Mouse (Mus musculus) hindbrain, postnatal 0 days (tissue): ENCODE results near the gene Rcan1. TPM values are rescaled to one million over a fixed set of nuclear protein-coding genes. Genes with fewer than 3 reads are reported as not detected.
"Not testable (repeated sequence)": the region's sequence is repeated elsewhere in the genome, so short reads cannot be mapped to it uniquely, and the experiment has no call there.

Experiments used
- ATAC-seq: fragments of 200-750 bp; cut with Nextera tagmentation; 2 replicates; pipeline ENCODE4 v1.8.0; 2017; ENCODE audit warnings: mild to moderate bottlenecking, moderate TSS enrichment, moderate library complexity
- DNase-seq: peaks from one replicate; pipeline ENCODE4 v3.0.0-alpha.2; 2015; ENCODE audit warnings: low spot score
- H3K27ac ChIP-seq: fragments of 300-500 bp; sonication (generic); 2 replicates; pipeline ENCODE4 v1.5.1; 2014; ENCODE audit warnings: mild to moderate bottlenecking
- H3K27me3 ChIP-seq: fragments of 300-500 bp; sonication (generic); 2 replicates; pipeline ENCODE4 v1.6.1; 2014; ENCODE audit warnings: low read length, mixed read lengths; ENCODE audit not compliant: insufficient read depth
- H3K36me3 ChIP-seq: fragments of 300-500 bp; sonication (generic); 2 replicates; pipeline ENCODE4 v1.6.1; 2014; ENCODE audit warnings: low read length, mixed read lengths; ENCODE audit not compliant: insufficient read depth
- H3K4me1 ChIP-seq: fragments of 300-500 bp; sonication (generic); 2 replicates; pipeline ENCODE4 v1.6.1; 2014; ENCODE audit warnings: antibody characterized with exemption, low read length, mixed read lengths; ENCODE audit not compliant: insufficient read depth
- H3K4me2 ChIP-seq: fragments of 300-500 bp; sonication (generic); 2 replicates; pipeline ENCODE4 v1.6.1; 2014; ENCODE audit warnings: low read depth, mild to moderate bottlenecking, low read length, moderate library complexity, mixed read lengths
- H3K4me3 ChIP-seq: fragments of 300-500 bp; sonication (generic); 2 replicates; pipeline ENCODE4 v1.5.1; 2014; ENCODE audit warnings: low read length
- H3K9ac ChIP-seq: fragments of 300-500 bp; sonication (generic); replicated peaks from 2 replicates; pipeline ENCODE4 v1.6.1; 2014; ENCODE audit warnings: mild to moderate bottlenecking, low read length, moderate library complexity, mixed read lengths
- H3K9me3 ChIP-seq: fragments of 300-500 bp; sonication (generic); 2 replicates; pipeline ENCODE4 v1.6.1; 2016; ENCODE audit warnings: low read length, mixed read lengths
- CTCF ChIP-seq: IDR thresholded peaks from 2 replicates; pipeline ENCODE4 v1.5.1; 2016; ENCODE audit warnings: antibody characterized with exemption, control low read depth, low read depth
- WGBS: fragments of 180-500 bp; shearing (Covaris S2); extraction: QIAGEN DNeasy Blood & Tissue Kit; methylation state at CpG from one replicate; pipeline ENCODE4 v1.1.7; 2014; 5-methylcytosine and 5-hydroxymethylcytosine counted together
- polyA plus RNA-seq: library from polyadenylated mRNA; unstranded; fragments of >200 nt; fragmentation: Nextera tagmentation; extraction: Ambion mirVana; gene quantifications from 2 replicates; pipeline ENCODE4 v1.2.1, GENCODE M21; 2015
- total RNA-seq: library from RNA; depleted of rRNA; stranded (reverse); fragments of >200 nt; gene quantifications from 2 replicates; pipeline ENCODE4 v1.2.3, GENCODE M21; 2014; rRNA removed

Gene Rcan1
- total RNA-seq (78.9 and 87.1 TPM in 2 replicates), polyA plus RNA-seq (63.0 and 67.4 TPM in 2 replicates)

- no peak for ATAC-seq
- H3K9ac ChIP-seq: no peak within 1 kb of the TSS
- H3K4me1 ChIP-seq: no peaks in the 10 kb centered on the region
- TF ChIP-seq CTCF: no peak
- H3K4me2 ChIP-seq: no peak within 1 kb of the TSS
- H3K27ac ChIP-seq: no peak within 1 kb of the TSS
- WGBS: 70% methylated on average over 6 of the region's 6 CpGs
- no peak within 1 kb of the TSS for H3K4me3 ChIP-seq
- no peaks in the 10 kb centered on the region for H3K36me3 ChIP-seq
- DNase-seq: no peak
- no peaks in the 10 kb centered on the region for H3K27me3 ChIP-seq
- H3K9me3 ChIP-seq: no peaks in the 10 kb centered on the region
These were observed at the start of gene Rcan1 for GRCm38 (mm10) chr16:92470706-92471105. TSS of gene Rcan1 (minus strand) at chr16:92470867.

- TF ChIP-seq CTCF: peak; percentile 67
- Histone ChIP-seq H3K9ac (no peak overlapping the region), H3K27me3 (no peaks in the 10 kb centered on the region), H3K36me3 (no peaks in the 10 kb centered on the region), H3K4me1 (no peaks in the 10 kb centered on the region), H3K4me2 (no peak overlapping the region), H3K27ac (no peak overlapping the region), H3K4me3 (no peak overlapping the region), H3K9me3 (no peaks in the 10 kb centered on the region)
- DNase-seq (peak; percentile 68), ATAC-seq (no peak)
- WGBS: 52% methylated on average over 13 of the region's 13 CpGs
These were observed 49.3 kb upstream of the Rcan1 start for GRCm38 (mm10) chr16:92519820-92520492.

GRCm38 (mm10) chr16:92518718-92519117 is 48.1 kb upstream of the Rcan1 start:
- H3K27me3 ChIP-seq: no peaks in the 10 kb centered on the region
- no peak for TF ChIP-seq CTCF
- no peak overlapping the region for H3K27ac ChIP-seq
- no peak overlapping the region for H3K4me2 ChIP-seq
- no peak overlapping the region for H3K4me3 ChIP-seq
- no peak for ATAC-seq
- H3K9ac ChIP-seq: no peak overlapping the region
- WGBS: 59% methylated on average over 4 of the region's 4 CpGs
- H3K36me3 ChIP-seq: no peaks in the 10 kb centered on the region
- H3K9me3 ChIP-seq: no peaks in the 10 kb centered on the region
- H3K4me1 ChIP-seq: no peaks in the 10 kb centered on the region
- DNase-seq: no peak

- H3K9me3 ChIP-seq: no peaks in the 10 kb centered on the region
- H3K27ac ChIP-seq: no peak overlapping the region
- H3K9ac ChIP-seq: no peak overlapping the region
- TF ChIP-seq CTCF: no peak
- H3K4me1 ChIP-seq: peaks cover 5% of the 10 kb centered on the region; the same call in 1 of the 2 replicates
- 69% methylated on average over 9 of the region's 9 CpGs for WGBS
- no peaks in the 10 kb centered on the region for H3K27me3 ChIP-seq
- H3K4me2 ChIP-seq: no peak overlapping the region
- no peaks in the 10 kb centered on the region for H3K36me3 ChIP-seq
- ATAC-seq (peak; percentile 40; the same call in 1 of the 2 replicates), DNase-seq (peak; percentile 59)
- no peak overlapping the region for H3K4me3 ChIP-seq
These were observed 45.5 kb upstream of the Rcan1 start for GRCm38 (mm10) chr16:92516139-92516538.

GRCm38 (mm10) chr16:92514896-92515295 is 44.2 kb upstream of the Rcan1 start:
- not testable (repeated sequence) for H3K4me2 ChIP-seq, H3K9me3 ChIP-seq, H3K9ac ChIP-seq, H3K4me1 ChIP-seq, H3K4me3 ChIP-seq, H3K27me3 ChIP-seq, ATAC-seq, H3K36me3 ChIP-seq, H3K27ac ChIP-seq, DNase-seq
- WGBS: 80% methylated on average over 9 of the region's 9 CpGs

DNA sequence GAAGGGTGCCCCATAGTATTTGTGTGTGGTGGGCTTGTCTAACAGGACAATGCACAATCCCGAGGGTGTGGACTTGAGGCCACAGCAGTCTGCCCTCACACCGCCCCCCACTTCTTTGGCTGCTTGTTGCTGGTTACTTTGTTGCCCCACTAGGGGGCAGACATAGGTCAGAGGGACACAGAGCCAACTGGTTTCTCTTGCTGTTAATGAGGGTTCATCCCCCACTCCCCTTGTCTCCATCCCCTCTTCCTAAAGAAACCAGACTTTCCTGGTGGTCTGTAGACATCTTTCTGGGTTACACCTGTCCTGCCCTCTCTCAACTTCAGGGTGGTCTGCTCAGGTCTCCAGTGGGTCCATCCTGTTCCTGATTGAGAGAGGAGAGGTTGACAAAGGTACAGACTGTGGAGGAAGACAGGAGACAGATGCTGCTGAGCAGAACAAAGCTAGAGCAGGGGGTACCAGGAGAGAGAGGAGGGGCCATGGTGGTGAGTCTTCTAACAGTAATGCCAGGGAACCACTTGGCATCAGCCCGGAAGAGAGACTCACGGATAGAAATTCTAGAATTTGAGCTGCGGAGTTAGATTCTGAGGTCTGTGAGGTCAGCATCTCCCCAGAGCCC is 41.2 kb upstream of the Rcan1 start:
- WGBS: 52% methylated on average over 5 of the region's 5 CpGs
- Histone ChIP-seq H3K27ac (no peak overlapping the region), H3K27me3 (no peaks in the 10 kb centered on the region; the same call in 1 of the 2 replicates), H3K4me1 (peaks cover 5% of the 10 kb centered on the region; the same call in 1 of the 2 replicates), H3K4me3 (no peak overlapping the region), H3K4me2 (no peak overlapping the region), H3K9me3 (no peaks in the 10 kb centered on the region), H3K9ac (no peak overlapping the region), H3K36me3 (no peaks in the 10 kb centered on the region)
- peak; percentile 69 for DNase-seq
- ATAC-seq: peak; percentile 51
- TF ChIP-seq CTCF: peak; percentile 71
